Mouse (Mus musculus) heart, adult 18-20 months (tissue): ENCODE measurements around the gene Ddx19a. TPM values are rescaled to one million over a fixed set of nuclear protein-coding genes. Genes with fewer than 3 reads are reported as not detected.
"Not testable (repeated sequence)": the region's sequence is repeated elsewhere in the genome, so short reads cannot be mapped to it uniquely, and the experiment has no call there.

Experiments
- DNase-seq, 2 experiments: peaks; one replicate each; pipeline ENCODE4 v3.0.0; 2021 to 2022; ENCODE audit warnings: mixed read lengths in 1 of 2
- long read RNA-seq, 2 experiments: library from polyadenylated mRNA; stranded (forward); transcript quantifications; one replicate each; pipeline ENCODE4 v2.0.0; 2021
- total RNA-seq, 2 experiments: library from RNA; stranded (reverse); gene quantifications; 2 replicates each; pipeline ENCODE4 v1.2.3; 2021

Ddx19a gene
- 10 to 100 TPM; 33.3 to 35.1 TPM for total RNA-seq
- long read RNA-seq, experiment 1, transcript Ddx19a-201 (12 exons, 2,547 nt), result major isoform, 15 of 23 reads
- long read RNA-seq, experiment 1, partial matches to known transcripts, result 6 of 23 reads
- long read RNA-seq, experiment 1, other reads (novel, unspliced or antisense), result 2 of 23 reads
- long read RNA-seq, experiment 2, transcript Ddx19a-201 (12 exons, 2,547 nt), result major isoform, 6 of 9 reads
- long read RNA-seq, experiment 2, partial matches to known transcripts, result 1 of 9 reads
- long read RNA-seq, experiment 2, other reads (novel, unspliced or antisense), result 2 of 9 reads

- DNase-seq, result peak; percentile 92
Observed at GRCm38 (mm10) chr8:110997547-110998531, at the start of gene Ddx19a. Gene Ddx19a, minus strand, starts transcription at chr8:110997800.

- no peak for DNase-seq
Observed at GRCm38 (mm10) chr8:111044003-111044734, 46.6 kb upstream of the Ddx19a start.

GRCm38 (mm10) chr8:111042546-111042945, 44.9 kb upstream of the Ddx19a start:
- DNase-seq, result no peak

GRCm38 (mm10) chr8:111036591-111036990, 39.0 kb upstream of the Ddx19a start:
- DNase-seq, result no peak

- no peak for DNase-seq
Observed at GRCm38 (mm10) chr8:111034276-111034675, 36.7 kb upstream of the Ddx19a start.

GRCm38 (mm10) chr8:111033482-111034215, 36.0 kb upstream of the Ddx19a start:
- DNase-seq, result peak; percentile 99 to 100

- DNase-seq, result no peak
Observed at GRCm38 (mm10) chr8:111032916-111033315, 35.3 kb upstream of the Ddx19a start, which contains the start of gene Aars. Gene Aars, plus strand, starts transcription at chr8:111033144.

GRCm38 (mm10) chr8:111031572-111031971, 34.0 kb upstream of the Ddx19a start, which contains the start of gene Ddx19b:
Gene Ddx19b, minus strand, starts transcription at chr8:111031751.
- no peak for DNase-seq

GRCm38 (mm10) chr8:111030045-111030444, 32.4 kb upstream of the Ddx19a start:
- no peak for DNase-seq

GRCm38 (mm10) chr8:111029589-111029988, 32.0 kb upstream of the Ddx19a start:
- DNase-seq, result no peak

- DNase-seq, result peak; percentile 89 to 90
Observed at GRCm38 (mm10) chr8:111027391-111027937, 29.9 kb upstream of the Ddx19a start.

- not testable (repeated sequence) for DNase-seq
Observed at GRCm38 (mm10) chr8:111026609-111027008, 29.0 kb upstream of the Ddx19a start.

- not testable (repeated sequence) for DNase-seq
Observed at GRCm38 (mm10) chr8:111010230-111010991, 12.8 kb upstream of the Ddx19a start.

- DNase-seq, result peak in 1 of 2 experiments; percentile 6
Observed at GRCm38 (mm10) chr8:110996641-110997430, 764 bp downstream of the Ddx19a start.

- DNase-seq, result peak; percentile 33 to 45
Observed at GRCm38 (mm10) chr8:110990017-110990416, 7.6 kb downstream of the Ddx19a start.

- DNase-seq, result no peak
Observed at GRCm38 (mm10) chr8:110987805-110988744, 9.5 kb downstream of the Ddx19a start.

- no peak for DNase-seq
Observed at GRCm38 (mm10) chr8:110981304-110981703, 16.3 kb downstream of the Ddx19a start.

GRCm38 (mm10) chr8:110977987-110978386, 19.6 kb downstream of the Ddx19a start:
- not testable (repeated sequence) for DNase-seq
